In genomic region chr14:21682681-21683129, GRCm38 (mm10) we compare ENCODE assay signal across 8 mouse cellular contexts. TPM values are rescaled to one million over a fixed set of nuclear protein-coding genes. Genes with fewer than 3 reads are reported as not detected.
DNase-seq lines count a peak whose midpoint lies in the region; ATAC-seq lines count a peak whose summit lies in the region.

No protein-coding gene starts in this region.

- no peaks in the 10 kb centered on the region; the same call in 1 of the 2 replicates for H3K27me3 ChIP-seq in embryonic facial prominence, embryonic 12.5 days
- H3K27me3 ChIP-seq in hindbrain, embryonic 16.5 days (replicated peaks; ENCODE audit: control insufficient read depth, insufficient read depth, low read length): peaks cover 4% of the 10 kb centered on the region; the same call in 1 of the 2 replicates
- peaks cover 38% of the 10 kb centered on the region for H3K27me3 ChIP-seq in liver, embryonic 12.5 days (replicated peaks)

- 0 out of 2 replicates have a peak overlapping the region, but pooled peaks have one; percentile 19 for H3K9ac ChIP-seq in embryonic facial prominence, embryonic 12.5 days
- no peak overlapping the region for H3K9ac ChIP-seq in hindbrain, embryonic 16.5 days (ENCODE audit: low read depth, low read length)
- H3K9ac ChIP-seq in liver, embryonic 12.5 days: no peak overlapping the region

- H3K4me3 ChIP-seq in embryonic facial prominence, embryonic 12.5 days: no peak overlapping the region
- H3K4me3 ChIP-seq in hindbrain, embryonic 16.5 days (ENCODE audit: low read length): no peak overlapping the region; the same call in 1 of the 2 replicates
- no peak overlapping the region; the same call in 1 of the 2 replicates for H3K4me3 ChIP-seq in liver, embryonic 12.5 days

- peak overlapping the region; percentile 74 for H3K27ac ChIP-seq in embryonic facial prominence, embryonic 12.5 days
- H3K27ac ChIP-seq in hindbrain, embryonic 16.5 days (ENCODE audit: low read depth, low read length): no peak overlapping the region
- H3K27ac ChIP-seq in liver, embryonic 12.5 days: no peak overlapping the region

- peak overlapping the region; percentile 38 for H3K4me2 ChIP-seq in embryonic facial prominence, embryonic 12.5 days (replicated peaks)
- H3K4me2 ChIP-seq in hindbrain, embryonic 16.5 days (ENCODE audit: low read length): peak overlapping the region; percentile 44
- peak overlapping the region; percentile 55 for H3K4me2 ChIP-seq in liver, embryonic 12.5 days

- WGBS in embryonic facial prominence, embryonic 12.5 days: 1% methylated on average over 9 of the region's 9 CpGs
- 0% methylated on average over 9 of the region's 9 CpGs for WGBS in hindbrain, embryonic 16.5 days
- WGBS in liver, embryonic 12.5 days (ENCODE audit: insufficient replicate concordance): 4% methylated on average over 9 of the region's 9 CpGs

- ATAC-seq in embryonic facial prominence, embryonic 12.5 days (ENCODE audit: insufficient number of reproducible peaks, insufficient read depth, low FRiP score, low TSS enrichment): no peak
- peak; percentile 53 for ATAC-seq in hindbrain, embryonic 16.5 days
- ATAC-seq in liver, embryonic 12.5 days: peak; percentile 79

- H3K4me1 ChIP-seq in embryonic facial prominence, embryonic 12.5 days: peaks cover 52% of the 10 kb centered on the region
- H3K4me1 ChIP-seq in hindbrain, embryonic 16.5 days (ENCODE audit: control insufficient read depth, insufficient read depth, low read depth, low read length): peaks cover 16% of the 10 kb centered on the region
- H3K4me1 ChIP-seq in liver, embryonic 12.5 days: peaks cover 27% of the 10 kb centered on the region

- no peaks in the 10 kb centered on the region for H3K9me3 ChIP-seq in embryonic facial prominence, embryonic 12.5 days
- H3K9me3 ChIP-seq in hindbrain, embryonic 16.5 days (ENCODE audit: control insufficient read depth, low read length): no peaks in the 10 kb centered on the region
- H3K9me3 ChIP-seq in liver, embryonic 12.5 days (replicated peaks): no peaks in the 10 kb centered on the region

- H3K36me3 ChIP-seq in embryonic facial prominence, embryonic 12.5 days: no peaks in the 10 kb centered on the region
- H3K36me3 ChIP-seq in hindbrain, embryonic 16.5 days (ENCODE audit: control insufficient read depth, insufficient read depth, low read length): no peaks in the 10 kb centered on the region
- no peaks in the 10 kb centered on the region for H3K36me3 ChIP-seq in liver, embryonic 12.5 days

- DNase-seq in 3134 (ENCODE audit: extremely low read depth, insufficient read length, low spot score) (peak; percentile 66), ES-CJ7 (ENCODE audit: low read depth, low spot score) (peak; percentile 84)
- DNase-seq in naive thymus-derived CD4-positive, alpha-beta T cell, adult 2 months (ENCODE audit: low read depth): peak; percentile 76
- DNase-seq in thymus, postnatal 25 days: peak; percentile 75
- DNase-seq in frontal cortex, postnatal 14 days (ENCODE audit: low spot score in 2 of 2): no peak

RNA-seq across cellular contexts. Expression of gene Dupd1, which starts 31.7 kb away (rescaled TPM):
- 0.39 and 0.47 TPM in 2 replicates for polyA plus RNA-seq in embryonic facial prominence, embryonic 12.5 days (2016; fragmentation: Nextera tagmentation; extraction: Ambion mirVana)
- 0.14 TPM in 1 of 2 replicates, not detected in the other for polyA plus RNA-seq in hindbrain, embryonic 16.5 days (2015; fragmentation: Nextera tagmentation; extraction: Ambion mirVana)
- polyA plus RNA-seq in liver, embryonic 12.5 days (2016; fragmentation: Nextera tagmentation; extraction: Ambion mirVana): not detected in 2 replicates

Comparison
In these comparisons a context has a peak if more than half of its experiments do, and no peak if none do; other contexts are left out.
1. DNase-seq: peak in 3134 (single experiment), ES-CJ7 (single experiment), naive thymus-derived CD4-positive, alpha-beta T cell, adult 2 months (single experiment) and thymus, postnatal 25 days (single experiment); none in frontal cortex, postnatal 14 days (0 of 2).
2. Peak in every context shown above with its lines, with median percentiles within 50 percentile points of each other: H3K4me2 ChIP-seq.